Mouse (Mus musculus): ENCODE measurements around the gene Efcab6. TPM values are rescaled to one million over a fixed set of nuclear protein-coding genes. Genes with fewer than 3 reads are reported as not detected.
"Not testable (repeated sequence)": the region's sequence is repeated elsewhere in the genome, so short reads cannot be mapped to it uniquely, and the experiment has no call there.

The Efcab6 gene
- 1 to 10 TPM in 1 of 26 experiments, under 1 TPM in 5, not detected in 20; 0.26 to 1.3 (median 0.50) TPM for total RNA-seq (2018; cell fraction: chromatin; rRNA removed)
- under 1 TPM in 23 of 26 experiments, not detected in 3; 0.04 to 0.95 (median 0.32) TPM for total RNA-seq (2018; cell fraction: cytosol; rRNA removed)
- 1 to 10 TPM in 2 of 26 experiments, under 1 TPM in 9, not detected in 15; 0.20 to 1.8 (median 0.60) TPM for total RNA-seq (2018; cell fraction: nucleus; rRNA removed)
- not detected in 3 replicates for polyA plus RNA-seq (2018)

- Histone ChIP-seq H3K79me2 (ENCODE audit: inconsistent target) (no peaks in the 10 kb centered on the region), H3K27ac (no peak within 1 kb of the TSS), H3K4me3 (ENCODE audit: inconsistent target) (no peak within 1 kb of the TSS), H3K36me3 (ENCODE audit: inconsistent target) (no peaks in the 10 kb centered on the region)
- WGBS (ENCODE audit: missing documents), result 12% methylated on average over 27 of the region's 29 CpGs
These were observed at the start of gene Efcab6 for GRCm38 (mm10) chr15:84065140-84065539. TSS of gene Efcab6 (minus strand) at chr15:84065379.

- Histone ChIP-seq H3K27ac (no peak overlapping the region), H3K4me3 (ENCODE audit: inconsistent target) (no peak overlapping the region), H3K36me3 (ENCODE audit: inconsistent target) (no peaks in the 10 kb centered on the region), H3K79me2 (ENCODE audit: inconsistent target) (no peaks in the 10 kb centered on the region)
- 72% methylated on average over 5 of the region's 6 CpGs for WGBS (ENCODE audit: missing documents)
These were observed 48.7 kb upstream of the Efcab6 start for GRCm38 (mm10) chr15:84113873-84114272.

DNA sequence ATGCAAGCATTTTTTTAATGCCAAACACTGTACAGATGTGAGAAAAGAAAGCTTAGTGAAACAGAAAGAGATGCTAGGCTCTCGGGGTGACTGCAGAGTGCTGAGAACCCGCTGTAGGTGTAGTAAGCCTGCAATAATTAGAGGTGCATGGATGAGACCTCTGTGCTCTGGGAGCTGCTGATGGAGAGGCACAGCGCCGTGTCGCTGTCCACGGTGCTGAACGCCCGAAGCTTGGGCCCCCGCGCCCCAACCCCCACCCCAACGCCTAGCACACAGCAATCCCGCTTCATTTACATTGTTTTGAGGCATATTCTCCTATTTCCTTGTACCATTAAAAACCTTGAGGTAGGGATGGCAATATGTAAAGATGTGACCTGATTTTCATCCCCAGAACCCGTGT is 43.7 kb upstream of the Efcab6 start:
- 9% methylated on average over 13 of the region's 13 CpGs for WGBS (ENCODE audit: missing documents)

DNA sequence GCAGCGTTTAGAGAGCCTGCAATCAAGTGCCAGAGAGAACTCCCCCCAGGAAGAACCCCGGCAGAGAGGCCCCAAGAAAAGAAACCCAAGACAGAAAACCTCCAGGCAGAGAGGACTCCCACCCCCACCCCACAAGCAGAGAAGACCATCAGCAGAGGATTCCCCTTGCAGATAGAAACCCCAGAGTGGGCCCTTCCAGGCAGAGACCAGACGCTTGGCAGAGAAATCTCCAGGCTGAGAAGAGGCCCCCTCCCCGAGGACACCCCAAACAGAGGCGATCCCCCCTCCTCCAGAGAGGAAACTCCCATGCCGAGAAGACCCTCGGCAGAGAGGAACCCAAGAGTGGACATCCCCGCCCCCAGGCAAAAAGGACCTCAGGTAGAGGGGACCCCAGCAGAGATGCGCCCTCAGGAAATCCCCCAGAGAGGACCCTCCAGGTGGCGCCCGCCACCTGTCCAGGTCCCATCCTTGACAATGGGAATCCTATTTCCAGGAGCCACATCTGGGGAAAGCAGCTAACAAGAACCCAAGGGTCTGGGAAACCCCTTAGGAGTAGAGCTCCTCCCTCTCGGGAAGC is 40.8 kb upstream of the Efcab6 start:
- H3K4me3 ChIP-seq (ENCODE audit: inconsistent target), result no peak overlapping the region
- H3K27ac ChIP-seq, result no peak overlapping the region
- WGBS (ENCODE audit: missing documents), result 18% methylated on average over 12 of the region's 12 CpGs
- no peaks in the 10 kb centered on the region for H3K79me2 ChIP-seq (ENCODE audit: inconsistent target)
- H3K36me3 ChIP-seq (ENCODE audit: inconsistent target), result no peaks in the 10 kb centered on the region

More for the DNA sequence above, 43.7 kb upstream of the Efcab6 start:
- H3K79me2 ChIP-seq (ENCODE audit: inconsistent target), result no peaks in the 10 kb centered on the region
- H3K27ac ChIP-seq, result no peak overlapping the region
- no peaks in the 10 kb centered on the region for H3K36me3 ChIP-seq (ENCODE audit: inconsistent target)
- no peak overlapping the region for H3K4me3 ChIP-seq (ENCODE audit: inconsistent target)

GRCm38 (mm10) chr15:84105105-84105923 is 40.1 kb upstream of the Efcab6 start, which contains the start of gene Sult4a1:
TSS of gene Sult4a1 (minus strand) at chr15:84105754.
- H3K79me2 ChIP-seq (ENCODE audit: inconsistent target), result no peaks in the 10 kb centered on the region
- H3K27ac ChIP-seq, result no peak within 1 kb of the TSS
- 5% methylated on average over 77 of the region's 77 CpGs for WGBS (ENCODE audit: missing documents)
- H3K4me3 ChIP-seq (ENCODE audit: inconsistent target), result no peak within 1 kb of the TSS
- H3K36me3 ChIP-seq (ENCODE audit: inconsistent target), result no peaks in the 10 kb centered on the region

DNA sequence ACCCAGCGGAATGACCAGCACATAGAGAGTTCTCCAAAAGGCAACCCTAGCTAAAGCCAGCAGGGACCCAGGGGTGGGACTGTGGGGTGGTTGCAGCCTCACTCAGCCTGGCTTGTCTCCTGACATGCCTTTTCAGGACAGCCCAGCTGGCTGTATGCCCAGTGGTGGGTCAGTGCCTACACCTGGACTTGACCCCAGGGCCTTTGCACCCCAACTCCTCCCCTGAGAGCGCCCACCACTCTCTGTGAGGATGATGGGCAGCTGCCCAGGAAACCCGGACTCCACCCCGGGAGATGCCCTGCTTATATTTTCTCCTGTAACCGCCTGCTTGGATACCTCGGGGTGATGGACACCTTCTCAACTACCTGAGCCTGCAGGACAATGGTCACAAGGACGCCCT is 39.4 kb upstream of the Efcab6 start:
- H3K79me2 ChIP-seq (ENCODE audit: inconsistent target), result no peaks in the 10 kb centered on the region
- H3K27ac ChIP-seq, result no peak overlapping the region
- 87% methylated on average over 7 of the region's 7 CpGs for WGBS (ENCODE audit: missing documents)
- H3K4me3 ChIP-seq (ENCODE audit: inconsistent target), result no peak overlapping the region
- no peaks in the 10 kb centered on the region for H3K36me3 ChIP-seq (ENCODE audit: inconsistent target)

DNA sequence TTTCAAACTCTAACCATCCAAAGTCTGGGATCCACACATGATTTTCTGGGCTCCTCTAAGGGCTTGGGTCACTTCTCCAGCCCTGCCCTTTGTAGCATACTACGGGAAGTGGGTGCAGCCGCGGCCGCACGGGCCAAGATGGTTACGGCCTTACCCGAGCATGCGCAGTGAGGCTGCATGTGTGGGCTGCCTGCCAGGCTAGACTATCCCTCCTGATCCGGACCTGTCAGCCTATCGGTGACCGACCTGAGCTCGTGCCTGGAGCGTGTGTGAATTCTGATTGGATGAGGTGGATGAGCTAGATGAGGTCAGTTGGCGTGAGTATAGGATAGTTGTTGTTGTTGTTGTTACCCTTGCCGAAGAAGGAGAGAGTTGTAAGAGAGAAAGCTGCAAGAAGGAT is 32.4 kb upstream of the Efcab6 start:
- not testable (repeated sequence) for H3K27ac ChIP-seq; H3K79me2 ChIP-seq (ENCODE audit: inconsistent target); H3K4me3 ChIP-seq (ENCODE audit: inconsistent target); H3K36me3 ChIP-seq (ENCODE audit: inconsistent target)
- WGBS (ENCODE audit: missing documents), result 79% methylated on average over 15 of the region's 15 CpGs

GRCm38 (mm10) chr15:84096051-84096450 is 30.9 kb upstream of the Efcab6 start:
- Histone ChIP-seq H3K79me2 (ENCODE audit: inconsistent target) (no peaks in the 10 kb centered on the region), H3K27ac (no peak overlapping the region), H3K4me3 (ENCODE audit: inconsistent target) (no peak overlapping the region), H3K36me3 (ENCODE audit: inconsistent target) (no peaks in the 10 kb centered on the region)
- 97% methylated on average over 8 of the region's 8 CpGs for WGBS (ENCODE audit: missing documents)

GRCm38 (mm10) chr15:84094921-84095320 is 29.7 kb upstream of the Efcab6 start:
- WGBS (ENCODE audit: missing documents), result 53% methylated on average over 7 of the region's 7 CpGs
- Histone ChIP-seq H3K4me3 (ENCODE audit: inconsistent target) (no peak overlapping the region), H3K36me3 (ENCODE audit: inconsistent target) (no peaks in the 10 kb centered on the region), H3K79me2 (ENCODE audit: inconsistent target) (no peaks in the 10 kb centered on the region), H3K27ac (no peak overlapping the region)

- WGBS (ENCODE audit: missing documents), result 54% methylated on average over 9 of the region's 9 CpGs
These were observed 21.6 kb upstream of the Efcab6 start for GRCm38 (mm10) chr15:84086775-84087174.

DNA sequence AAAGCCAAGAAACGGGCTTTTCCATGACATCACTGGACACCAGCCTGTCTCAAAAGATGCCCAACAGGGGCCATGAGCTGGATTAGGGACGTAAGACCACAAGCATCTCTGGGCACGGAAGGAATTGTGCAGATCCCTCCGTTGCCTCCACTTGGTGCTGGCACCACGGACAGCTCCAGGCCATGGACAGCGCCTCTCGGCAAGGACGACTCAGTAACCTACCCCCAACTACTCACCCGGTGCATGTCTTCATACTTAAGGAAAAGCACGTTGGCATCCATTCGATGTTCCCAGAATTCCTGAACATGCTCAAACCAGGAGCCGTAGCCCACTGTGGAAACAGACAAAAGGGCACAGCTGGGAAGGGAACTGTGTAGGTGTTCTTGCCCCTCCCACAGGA is 21.2 kb upstream of the Efcab6 start:
- Histone ChIP-seq H3K36me3 (ENCODE audit: inconsistent target) (no peaks in the 10 kb centered on the region), H3K79me2 (ENCODE audit: inconsistent target) (no peaks in the 10 kb centered on the region), H3K4me3 (ENCODE audit: inconsistent target) (no peak overlapping the region), H3K27ac (no peak overlapping the region)
- WGBS (ENCODE audit: missing documents), result 34% methylated on average over 12 of the region's 12 CpGs

More at GRCm38 (mm10) chr15:84086775-84087174, 21.6 kb upstream of the Efcab6 start:
- Histone ChIP-seq H3K36me3 (ENCODE audit: inconsistent target) (no peaks in the 10 kb centered on the region), H3K27ac (no peak overlapping the region), H3K79me2 (ENCODE audit: inconsistent target) (no peaks in the 10 kb centered on the region), H3K4me3 (ENCODE audit: inconsistent target) (no peak overlapping the region)

DNA sequence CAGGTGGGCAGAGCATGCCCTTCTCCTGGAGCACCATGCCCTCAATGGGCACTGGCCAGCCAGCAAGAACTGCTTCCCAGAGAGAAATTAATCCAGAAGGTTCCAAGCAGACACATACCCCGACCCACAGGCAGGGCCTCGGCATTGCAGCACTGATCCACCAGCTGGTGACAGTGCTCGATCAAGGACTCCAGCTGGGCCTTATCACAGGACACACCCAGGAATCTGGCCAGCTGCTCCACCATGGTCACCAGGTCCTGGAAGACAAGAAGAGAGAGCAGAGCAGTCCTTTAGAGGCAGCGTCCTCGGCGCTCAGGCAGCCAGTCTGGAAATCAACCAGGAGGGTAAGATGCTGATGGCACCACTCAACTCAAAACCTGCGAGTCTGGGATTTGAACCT is 14.9 kb upstream of the Efcab6 start:
- H3K4me3 ChIP-seq (ENCODE audit: inconsistent target), result no peak overlapping the region
- H3K36me3 ChIP-seq (ENCODE audit: inconsistent target), result no peaks in the 10 kb centered on the region
- 82% methylated on average over 7 of the region's 7 CpGs for WGBS (ENCODE audit: missing documents)
- H3K79me2 ChIP-seq (ENCODE audit: inconsistent target), result no peaks in the 10 kb centered on the region
- no peak overlapping the region for H3K27ac ChIP-seq

GRCm38 (mm10) chr15:84079519-84079918 is 14.3 kb upstream of the Efcab6 start:
- no peak overlapping the region for H3K4me3 ChIP-seq (ENCODE audit: inconsistent target)
- WGBS (ENCODE audit: missing documents), result 87% methylated on average over 2 of the region's 2 CpGs
- no peaks in the 10 kb centered on the region for H3K36me3 ChIP-seq (ENCODE audit: inconsistent target)
- no peaks in the 10 kb centered on the region for H3K79me2 ChIP-seq (ENCODE audit: inconsistent target)
- H3K27ac ChIP-seq, result no peak overlapping the region

DNA sequence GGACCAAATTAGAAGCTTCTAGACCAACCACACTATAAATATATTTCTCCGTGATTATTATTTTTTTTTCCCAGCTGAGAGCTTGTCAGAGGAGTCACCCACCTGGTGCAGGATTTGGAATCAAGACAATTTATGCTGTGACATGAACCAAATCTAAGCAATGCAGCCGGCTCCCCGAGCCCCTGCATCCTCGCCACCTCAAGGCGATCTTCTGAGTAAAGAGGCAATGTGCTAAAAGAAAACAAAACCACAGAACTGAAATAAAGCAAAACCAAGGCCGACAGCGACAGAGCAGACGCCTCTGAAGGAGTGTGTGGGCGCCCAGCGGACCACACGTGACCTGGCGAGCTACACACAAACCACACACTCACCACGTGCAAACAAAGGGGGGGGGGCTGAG is 13.5 kb upstream of the Efcab6 start:
- Histone ChIP-seq H3K27ac (no peak overlapping the region), H3K36me3 (ENCODE audit: inconsistent target) (no peaks in the 10 kb centered on the region), H3K4me3 (ENCODE audit: inconsistent target) (no peak overlapping the region), H3K79me2 (ENCODE audit: inconsistent target) (no peaks in the 10 kb centered on the region)
- 49% methylated on average over 13 of the region's 13 CpGs for WGBS (ENCODE audit: missing documents)

DNA sequence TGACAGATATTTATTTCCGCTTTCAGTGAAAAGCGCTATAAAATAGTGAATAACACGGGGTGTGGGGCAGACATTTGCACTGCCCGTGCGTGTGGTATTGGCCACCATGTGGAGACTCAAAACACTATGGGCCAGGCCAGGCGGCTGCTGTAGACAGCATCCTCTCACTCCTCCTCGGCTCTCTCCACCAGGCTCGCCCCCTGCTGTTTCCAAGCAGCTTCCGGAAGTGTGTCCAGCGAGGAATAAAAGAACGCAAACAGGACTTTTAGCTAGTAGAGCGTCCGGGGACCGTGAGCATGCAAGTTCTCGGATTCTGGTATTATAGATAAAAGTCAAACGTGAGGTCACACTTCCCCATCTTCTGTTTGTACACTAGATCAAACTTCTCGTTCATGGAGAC is 12.0 kb upstream of the Efcab6 start:
- 73% methylated on average over 17 of the region's 17 CpGs for WGBS (ENCODE audit: missing documents)
- no peaks in the 10 kb centered on the region for H3K79me2 ChIP-seq (ENCODE audit: inconsistent target)
- H3K27ac ChIP-seq, result no peak overlapping the region
- H3K4me3 ChIP-seq (ENCODE audit: inconsistent target), result no peak overlapping the region
- no peaks in the 10 kb centered on the region for H3K36me3 ChIP-seq (ENCODE audit: inconsistent target)

All from macrophage (primary cell).